Mouse (Mus musculus): ENCODE data around the gene Pamr1.

Pamr1 gene

GRCm38 (mm10) chr2:102600516-102600915 lies 50.7 kb downstream of the Pamr1 start:
- DNase-seq, result no peak

- no peak for DNase-seq
Observed at GRCm38 (mm10) chr2:102610485-102610884, 60.7 kb downstream of the Pamr1 start.

GRCm38 (mm10) chr2:102616637-102617036 lies 66.8 kb downstream of the Pamr1 start:
- DNase-seq, result no peak

- DNase-seq, result no peak
Observed at GRCm38 (mm10) chr2:102620744-102621429, 71.1 kb downstream of the Pamr1 start.

- no peak for DNase-seq
Observed at GRCm38 (mm10) chr2:102622176-102622575, 72.4 kb downstream of the Pamr1 start.

- no peak for DNase-seq
Observed at GRCm38 (mm10) chr2:102622943-102623342, 73.1 kb downstream of the Pamr1 start.

GRCm38 (mm10) chr2:102624538-102624937 lies 74.7 kb downstream of the Pamr1 start:
- DNase-seq, result no peak

GRCm38 (mm10) chr2:102632361-102632760 lies 82.5 kb downstream of the Pamr1 start:
- no peak for DNase-seq

- DNase-seq, result no peak
Observed at GRCm38 (mm10) chr2:102634010-102634409, 84.2 kb downstream of the Pamr1 start.

- no peak for DNase-seq
Observed at GRCm38 (mm10) chr2:102635523-102636060, 85.8 kb downstream of the Pamr1 start.

- no peak for DNase-seq
Observed at GRCm38 (mm10) chr2:102636116-102636600, 86.3 kb downstream of the Pamr1 start.

GRCm38 (mm10) chr2:102638140-102638539 lies 88.3 kb downstream of the Pamr1 start:
- DNase-seq, result no peak

GRCm38 (mm10) chr2:102638690-102639089 lies 88.9 kb downstream of the Pamr1 start:
- DNase-seq, result no peak

- no peak for DNase-seq
Observed at GRCm38 (mm10) chr2:102648845-102649500, 99.2 kb downstream of the Pamr1 start.

- DNase-seq, result no peak
Observed at GRCm38 (mm10) chr2:102650322-102650721, 100.5 kb downstream of the Pamr1 start.

- DNase-seq, result no peak
Observed at GRCm38 (mm10) chr2:102655966-102656725, 106.3 kb downstream of the Pamr1 start.

GRCm38 (mm10) chr2:102657726-102658125 lies 107.9 kb downstream of the Pamr1 start:
- DNase-seq, result no peak

- no peak for DNase-seq
Observed at GRCm38 (mm10) chr2:102658163-102658660, 108.4 kb downstream of the Pamr1 start, which contains the start of gene Slc1a2. Gene Slc1a2 (plus strand): TSS chr2:102658659.

GRCm38 (mm10) chr2:102658661-102659520 lies 109.1 kb downstream of the Pamr1 start:
- peak; percentile 27 for DNase-seq

- DNase-seq, result no peak
Observed at GRCm38 (mm10) chr2:102659521-102659830, 109.7 kb downstream of the Pamr1 start.

- DNase-seq, result no peak
Observed at GRCm38 (mm10) chr2:102661052-102661451, 111.2 kb downstream of the Pamr1 start.

GRCm38 (mm10) chr2:102662911-102663310 lies 113.1 kb downstream of the Pamr1 start:
- DNase-seq, result no peak
